Mouse (Mus musculus) cerebellum, adult 2 months (tissue): Measurements from ENCODE around the gene Lxn.
A peak's percentile ranks its signal among the peaks of the same experiment; 100 is the strongest.

Source experiments
- CTCF ChIP-seq: fragments of 200-500 bp; IDR thresholded peaks from 2 replicates; pipeline ENCODE4 v1.5.1; 2011; ENCODE audit warnings: low read depth, mild to moderate bottlenecking, control low read depth, low read length, moderate library complexity, borderline replicate concordance; ENCODE audit not compliant: insufficient read depth
- POLR2A ChIP-seq: fragments of 200-500 bp; IDR thresholded peaks from 2 replicates; pipeline ENCODE4 v1.6.1; 2011; ENCODE audit warnings: low read length, control low read depth, borderline replicate concordance; ENCODE audit not compliant: insufficient read depth

DNA sequence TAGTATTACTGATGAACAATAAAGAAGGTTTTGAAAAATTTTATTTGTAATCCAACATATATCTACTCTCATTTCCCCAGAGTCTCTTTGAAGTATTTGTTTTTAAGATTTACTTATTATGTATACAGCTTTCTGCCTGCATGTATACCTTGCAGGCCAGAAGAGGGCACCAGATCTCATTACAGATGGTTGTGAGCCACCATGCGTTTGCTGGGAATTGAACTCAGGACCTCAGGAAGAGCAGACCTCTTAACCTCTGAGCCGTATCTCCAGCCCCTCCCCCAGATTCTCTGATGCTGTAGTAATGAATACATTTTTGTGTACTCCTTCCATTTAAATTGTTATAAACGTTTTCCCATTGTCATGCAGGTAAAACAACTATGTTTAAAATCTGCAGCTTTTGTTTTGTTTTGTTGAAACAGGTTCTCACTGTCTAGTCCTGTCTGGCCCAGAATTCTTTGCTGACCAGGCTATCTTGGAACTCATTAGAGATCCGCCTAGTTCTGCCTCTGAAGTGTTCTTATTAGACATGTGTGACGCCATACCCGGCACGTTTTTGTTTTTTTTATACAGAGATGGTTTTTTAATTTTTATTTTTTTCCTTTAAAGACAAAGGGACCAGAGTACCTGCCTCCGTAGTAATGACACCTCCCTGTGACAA, 34.3 kb downstream of the Lxn start:
- 0 out of 2 replicates have a peak, but pooled peaks have one; percentile 6 for TF ChIP-seq CTCF
- no peak for TF ChIP-seq POLR2A
